Mouse (Mus musculus): ENCODE measurements at regions not wholly inside any gene's neighbourhood (a gene's known extent, or its start where the extent isn't known, plus 50 kb on each side); places are given as distances from the start of the nearest gene placed in this dataset.
"Not testable (repeated sequence)": the region's sequence is repeated elsewhere in the genome, so short reads cannot be mapped to it uniquely, and the experiment has no call there.

DNA sequence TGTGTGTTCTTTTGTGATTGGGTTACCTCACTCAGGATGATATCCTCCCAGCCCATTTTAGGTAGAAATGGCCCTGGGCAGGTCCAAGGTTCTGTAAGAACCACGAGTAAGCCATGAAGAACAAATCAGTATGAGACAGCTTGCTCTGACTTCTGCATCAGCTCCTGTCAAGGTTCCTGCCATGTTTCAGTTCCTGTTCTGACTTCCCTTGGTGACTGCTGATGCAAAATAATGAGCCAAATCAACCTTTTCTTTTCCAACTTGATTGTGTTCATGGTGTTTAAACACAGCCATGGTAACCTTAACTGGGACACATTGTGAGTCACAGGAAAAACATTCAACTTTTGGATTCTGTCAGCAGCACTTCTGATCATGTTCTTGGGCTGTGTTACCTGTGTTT, 667.4 kb upstream of the Igfbp7 start:
- no peak overlapping the region for H3K4me2 ChIP-seq (ENCODE audit: low read depth)
- no peak overlapping the region for H3K27ac ChIP-seq (ENCODE audit: low read depth, low read length)
- H3K27me3 ChIP-seq (ENCODE audit: insufficient read depth, low read length) = no peaks in the 10 kb centered on the region
- H3K36me3 ChIP-seq (ENCODE audit: insufficient read depth) = no peaks in the 10 kb centered on the region
- 57% methylated on average over 1 of the region's 1 CpGs for WGBS
- no peak for TF ChIP-seq CTCF (IDR thresholded peaks at IDR 0.05; ENCODE audit: low read depth)
- no peaks in the 10 kb centered on the region for H3K9me3 ChIP-seq (ENCODE audit: low read length)
- no peak for ATAC-seq
- no peak for DNase-seq
- no peak overlapping the region for H3K9ac ChIP-seq
- no peak overlapping the region for H3K4me3 ChIP-seq (ENCODE audit: low read depth, low read length)
- no peaks in the 10 kb centered on the region for H3K4me1 ChIP-seq (ENCODE audit: insufficient read depth)

DNA sequence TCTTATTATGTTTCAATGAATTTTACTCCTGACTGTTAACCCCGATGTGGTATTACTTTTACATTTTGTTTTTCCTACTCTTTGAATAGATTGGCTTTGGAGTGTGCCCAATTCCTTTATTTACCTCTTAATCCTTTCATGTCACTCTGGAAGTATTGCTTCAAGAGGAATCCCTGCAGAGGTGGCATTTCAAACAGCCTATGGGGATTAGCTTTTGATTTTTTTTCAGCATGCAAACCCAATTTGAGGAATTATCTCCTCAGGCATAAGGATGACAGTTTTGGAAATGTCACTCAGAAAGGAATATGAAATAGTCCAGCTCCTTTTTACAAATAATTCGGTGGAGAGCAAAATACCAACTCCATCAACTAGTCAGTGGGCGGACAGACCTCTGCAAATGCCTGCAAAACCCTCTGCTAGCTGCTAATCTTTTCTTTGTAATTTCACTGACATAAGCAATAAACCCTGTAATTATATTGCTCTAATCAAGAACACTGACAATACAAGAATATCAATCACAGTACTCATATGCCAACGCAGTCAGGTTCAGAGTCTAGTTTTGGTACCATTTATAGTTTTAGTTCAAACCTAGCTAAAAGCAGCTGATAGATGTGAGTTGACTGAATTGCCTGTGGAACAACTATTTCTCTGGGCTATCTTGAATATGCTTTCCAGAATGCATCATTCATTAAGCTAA, 624.9 kb upstream of the Igfbp7 start:
- H3K4me1 ChIP-seq (ENCODE audit: insufficient read depth) = no peaks in the 10 kb centered on the region
- no peak overlapping the region for H3K9ac ChIP-seq
- no peak for TF ChIP-seq CTCF (IDR thresholded peaks at IDR 0.05; ENCODE audit: low read depth)
- no peaks in the 10 kb centered on the region for H3K9me3 ChIP-seq (ENCODE audit: low read length)
- DNase-seq (no peak), ATAC-seq (peak; percentile 42; the same call in 1 of the 2 replicates)
- WGBS = 30% methylated on average over 4 of the region's 4 CpGs
- H3K4me3 ChIP-seq (ENCODE audit: low read depth, low read length) = no peak overlapping the region
- H3K27me3 ChIP-seq (ENCODE audit: insufficient read depth, low read length) = no peaks in the 10 kb centered on the region
- no peak overlapping the region for H3K4me2 ChIP-seq (ENCODE audit: low read depth)
- no peak overlapping the region for H3K27ac ChIP-seq (ENCODE audit: low read depth, low read length)
- no peaks in the 10 kb centered on the region for H3K36me3 ChIP-seq (ENCODE audit: insufficient read depth)

DNA sequence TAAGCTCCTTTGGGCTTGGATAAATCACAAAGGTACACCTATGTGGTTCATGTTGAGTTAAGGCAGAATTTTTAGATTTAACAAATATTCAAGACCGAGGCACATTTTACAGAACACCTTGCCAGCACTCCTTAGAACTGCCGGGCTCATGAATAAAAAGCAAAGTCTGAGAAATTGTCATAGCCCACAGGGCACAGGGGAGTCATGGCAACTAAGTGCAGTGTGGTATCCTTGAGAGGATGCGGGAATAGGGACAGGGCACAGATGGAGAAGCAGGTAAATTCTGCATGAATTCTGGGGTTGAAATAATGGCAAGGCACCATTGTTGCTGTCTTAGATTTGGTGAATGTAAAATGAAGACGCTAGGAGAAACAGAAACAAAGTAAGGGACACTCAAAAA, 609.7 kb upstream of the Igfbp7 start:
- H3K4me1 ChIP-seq (ENCODE audit: insufficient read depth) = no peaks in the 10 kb centered on the region
- 75% methylated on average over 4 of the region's 4 CpGs for WGBS
- DNase-seq (no peak), ATAC-seq (no peak)
- no peak overlapping the region for H3K4me2 ChIP-seq (ENCODE audit: low read depth)
- H3K27me3 ChIP-seq (ENCODE audit: insufficient read depth, low read length) = no peaks in the 10 kb centered on the region
- TF ChIP-seq CTCF (IDR thresholded peaks at IDR 0.05; ENCODE audit: low read depth) = no peak
- no peak overlapping the region for H3K27ac ChIP-seq (ENCODE audit: low read depth, low read length)
- no peak overlapping the region for H3K4me3 ChIP-seq (ENCODE audit: low read depth, low read length)
- no peaks in the 10 kb centered on the region for H3K9me3 ChIP-seq (ENCODE audit: low read length)
- H3K36me3 ChIP-seq (ENCODE audit: insufficient read depth) = no peaks in the 10 kb centered on the region
- H3K9ac ChIP-seq = no peak overlapping the region

DNA sequence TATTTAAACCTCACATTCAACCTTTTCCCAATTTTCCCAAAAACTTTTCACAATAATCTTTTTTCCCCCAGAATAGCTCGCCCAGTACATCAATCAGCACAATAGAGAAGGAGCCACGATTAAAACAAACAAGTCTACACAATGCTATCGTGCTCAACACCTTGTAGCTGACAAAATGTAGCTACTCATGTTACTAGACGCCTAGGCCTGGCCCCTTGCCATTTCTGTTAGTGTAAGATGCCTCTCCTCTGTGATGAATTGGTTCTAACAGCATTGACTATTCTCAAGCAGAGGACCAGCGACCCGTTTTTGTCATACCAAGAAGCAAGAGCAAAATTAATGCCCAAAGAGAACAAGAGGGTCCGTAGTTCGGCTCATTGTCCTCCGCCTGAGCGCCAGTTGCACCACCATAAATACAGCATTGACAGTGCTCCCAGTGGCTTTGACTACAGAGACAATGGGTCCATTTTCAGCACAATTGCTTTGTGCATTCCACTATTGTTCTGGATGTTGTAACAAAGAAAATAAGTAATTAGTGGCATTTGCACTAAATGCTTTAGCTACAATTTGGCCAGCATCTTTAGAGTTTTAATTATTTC, 578.7 kb upstream of the Igfbp7 start:
- WGBS = 36% methylated on average over 10 of the region's 10 CpGs
- H3K27ac ChIP-seq (ENCODE audit: low read depth, low read length) = no peak overlapping the region
- ATAC-seq = no peak
- no peaks in the 10 kb centered on the region for H3K9me3 ChIP-seq (ENCODE audit: low read length)
- H3K4me2 ChIP-seq (ENCODE audit: low read depth) = no peak overlapping the region
- H3K36me3 ChIP-seq (ENCODE audit: insufficient read depth) = no peaks in the 10 kb centered on the region
- no peaks in the 10 kb centered on the region for H3K27me3 ChIP-seq (ENCODE audit: insufficient read depth, low read length)
- no peak for DNase-seq
- no peak overlapping the region for H3K9ac ChIP-seq
- TF ChIP-seq CTCF (IDR thresholded peaks at IDR 0.05; ENCODE audit: low read depth) = no peak
- H3K4me1 ChIP-seq (ENCODE audit: insufficient read depth) = no peaks in the 10 kb centered on the region
- no peak overlapping the region for H3K4me3 ChIP-seq (ENCODE audit: low read depth, low read length)

DNA sequence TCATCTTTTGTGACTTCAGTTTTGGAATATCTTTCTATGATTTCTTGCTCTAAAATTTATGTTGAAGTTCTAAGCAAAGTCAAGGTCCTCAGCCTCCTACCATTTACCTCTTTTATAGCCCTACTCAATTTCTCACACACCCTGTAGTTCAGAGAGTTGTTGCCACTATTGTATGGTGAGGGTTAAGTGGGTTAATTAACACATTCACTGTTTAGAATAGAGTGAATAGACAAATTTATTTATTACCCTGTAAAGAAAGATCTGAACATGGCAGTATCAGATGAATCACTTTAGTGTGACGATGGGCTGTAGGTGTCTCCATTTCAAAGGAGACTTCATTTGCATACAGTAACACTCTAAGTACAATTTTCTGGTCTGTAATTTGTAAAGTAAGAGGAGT, 577.4 kb upstream of the Igfbp7 start:
- H3K4me2 ChIP-seq (ENCODE audit: low read depth) = no peak overlapping the region
- 41% methylated on average over 1 of the region's 1 CpGs for WGBS
- H3K27me3 ChIP-seq (ENCODE audit: insufficient read depth, low read length) = no peaks in the 10 kb centered on the region
- no peaks in the 10 kb centered on the region for H3K9me3 ChIP-seq (ENCODE audit: low read length)
- no peak overlapping the region for H3K27ac ChIP-seq (ENCODE audit: low read depth, low read length)
- no peak overlapping the region for H3K9ac ChIP-seq
- no peaks in the 10 kb centered on the region for H3K36me3 ChIP-seq (ENCODE audit: insufficient read depth)
- no peaks in the 10 kb centered on the region for H3K4me1 ChIP-seq (ENCODE audit: insufficient read depth)
- H3K4me3 ChIP-seq (ENCODE audit: low read depth, low read length) = no peak overlapping the region
- ATAC-seq (no peak), DNase-seq (no peak)
- TF ChIP-seq CTCF (IDR thresholded peaks at IDR 0.05; ENCODE audit: low read depth) = no peak

DNA sequence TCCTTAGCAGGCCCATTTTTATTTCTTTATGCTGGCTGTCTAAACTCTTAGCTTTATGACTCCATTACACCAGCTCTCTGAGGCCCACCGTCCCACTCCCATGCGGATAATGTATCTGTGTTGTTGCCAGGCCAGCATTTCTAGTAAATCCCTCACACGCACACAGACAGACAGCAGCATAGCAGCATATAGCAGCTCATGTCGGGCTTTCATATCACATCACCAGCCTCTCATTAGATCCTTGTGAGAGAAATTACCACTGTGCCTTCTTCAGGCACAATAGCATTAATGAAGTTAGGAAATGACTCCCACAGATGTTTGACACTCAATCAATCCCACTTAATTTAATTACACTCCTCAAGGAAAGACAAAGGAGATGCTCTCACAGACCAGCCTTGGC, 532.2 kb upstream of the Igfbp7 start:
- not testable (repeated sequence) for H3K4me3 ChIP-seq (ENCODE audit: low read depth, low read length); H3K9me3 ChIP-seq (ENCODE audit: low read length); H3K4me1 ChIP-seq (ENCODE audit: insufficient read depth); H3K27me3 ChIP-seq (ENCODE audit: insufficient read depth, low read length); H3K27ac ChIP-seq (ENCODE audit: low read depth, low read length); DNase-seq; H3K36me3 ChIP-seq (ENCODE audit: insufficient read depth); ATAC-seq; H3K9ac ChIP-seq; H3K4me2 ChIP-seq (ENCODE audit: low read depth)
- 46% methylated on average over 4 of the region's 4 CpGs for WGBS

DNA sequence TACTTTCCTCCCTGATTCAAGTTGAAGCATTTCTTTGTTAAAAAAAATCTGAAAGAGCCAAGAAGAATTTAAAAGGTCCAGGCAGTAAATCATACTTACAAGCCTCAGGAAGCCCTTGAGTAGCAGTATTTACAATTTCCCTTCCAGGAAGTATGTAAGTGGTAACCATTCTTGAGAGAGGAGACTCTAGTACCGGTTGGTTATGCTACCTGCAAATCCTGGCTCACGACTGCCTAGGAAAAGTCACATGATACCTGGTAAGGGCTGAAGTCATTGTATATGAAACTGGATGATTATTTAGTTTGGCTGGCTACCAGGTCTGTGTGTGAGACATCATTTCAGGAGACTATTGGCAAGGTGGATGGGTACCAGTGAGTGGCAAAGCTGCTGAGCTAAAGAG, 524.0 kb upstream of the Igfbp7 start:
- Histone ChIP-seq H3K4me3 (ENCODE audit: low read depth, low read length) (no peak overlapping the region), H3K4me1 (ENCODE audit: insufficient read depth) (no peaks in the 10 kb centered on the region), H3K4me2 (ENCODE audit: low read depth) (no peak overlapping the region), H3K9me3 (ENCODE audit: low read length) (no peaks in the 10 kb centered on the region), H3K9ac (no peak overlapping the region), H3K27me3 (ENCODE audit: insufficient read depth, low read length) (no peaks in the 10 kb centered on the region), H3K27ac (ENCODE audit: low read depth, low read length) (no peak overlapping the region), H3K36me3 (ENCODE audit: insufficient read depth) (no peaks in the 10 kb centered on the region)
- ATAC-seq (no peak), DNase-seq (no peak)
- TF ChIP-seq CTCF (IDR thresholded peaks at IDR 0.05; ENCODE audit: low read depth) = no peak
- 90% methylated on average over 2 of the region's 2 CpGs for WGBS

Data from forebrain, postnatal 0 days (tissue).